Mouse (Mus musculus): ENCODE measurements around the gene Dscaml1. TPM values are rescaled to one million over a fixed set of nuclear protein-coding genes. Genes with fewer than 3 reads are reported as not detected.

The Dscaml1 gene
- not detected for polyA plus RNA-seq (2015; fragmentation: Illumina TruSeq; extraction: RNeasy Lipid Tissue Mini Kit (QIAGEN cat#74804); ENCODE audit: insufficient read depth, low read depth, low replicate concordance)

DNA sequence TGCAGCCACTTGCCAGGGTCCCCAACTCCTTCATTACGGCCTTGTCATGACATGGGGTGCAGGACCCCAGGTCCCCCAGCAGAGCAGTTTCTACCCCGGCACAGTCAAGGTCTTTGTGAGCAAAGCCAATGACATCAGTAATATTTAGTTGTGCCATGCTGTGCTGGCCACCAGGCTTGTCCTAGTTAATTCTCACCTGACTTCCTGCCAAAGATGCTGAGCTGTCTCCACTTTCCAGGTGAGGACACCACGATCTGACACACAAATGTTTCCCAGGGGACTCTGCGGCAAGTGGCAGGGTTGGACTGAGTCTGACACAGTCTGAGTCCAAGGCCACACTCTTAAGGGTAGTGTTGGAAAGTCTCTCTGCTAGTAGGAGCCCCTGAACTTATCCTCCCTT is at the start of gene Dscaml1:
TSS of gene Dscaml1 (plus strand) at position 173 of the 400 bp plus-strand sequence.

GRCm38 (mm10) chr9:45399434-45399833 is 27.0 kb upstream of the Dscaml1 start, which contains the start of gene Fxyd2:
Gene Fxyd2 (plus strand): TSS chr9:45399669.

Other genes starting within 250 kb of the Dscaml1 start
- not detected for gene BC049352, start 244.6 kb upstream of the Dscaml1 start, polyA plus RNA-seq (2015; fragmentation: Illumina TruSeq; extraction: RNeasy Lipid Tissue Mini Kit (QIAGEN cat#74804); ENCODE audit: insufficient read depth, low read depth, low replicate concordance)
- 5.5 TPM for gene Tmprss4, start 222.5 kb upstream of the Dscaml1 start, polyA plus RNA-seq (2015; fragmentation: Illumina TruSeq; extraction: RNeasy Lipid Tissue Mini Kit (QIAGEN cat#74804); ENCODE audit: insufficient read depth, low read depth, low replicate concordance)
- gene Il10ra, start 157.5 kb upstream of the Dscaml1 start, polyA plus RNA-seq (2015; fragmentation: Illumina TruSeq; extraction: RNeasy Lipid Tissue Mini Kit (QIAGEN cat#74804); ENCODE audit: insufficient read depth, low read depth, low replicate concordance): 2.0 TPM
- gene Tmprss13, start 107.5 kb upstream of the Dscaml1 start, polyA plus RNA-seq (2015; fragmentation: Illumina TruSeq; extraction: RNeasy Lipid Tissue Mini Kit (QIAGEN cat#74804); ENCODE audit: insufficient read depth, low read depth, low replicate concordance): not detected
- gene Fxyd6, start 56.4 kb upstream of the Dscaml1 start, polyA plus RNA-seq (2015; fragmentation: Illumina TruSeq; extraction: RNeasy Lipid Tissue Mini Kit (QIAGEN cat#74804); ENCODE audit: insufficient read depth, low read depth, low replicate concordance): 21.1 TPM
- 1.3 TPM for gene Fxyd2, start 27.0 kb upstream of the Dscaml1 start, polyA plus RNA-seq (2015; fragmentation: Illumina TruSeq; extraction: RNeasy Lipid Tissue Mini Kit (QIAGEN cat#74804); ENCODE audit: insufficient read depth, low read depth, low replicate concordance)